Mouse (Mus musculus): ENCODE data around the gene Cyfip1. TPM values are rescaled to one million over a fixed set of nuclear protein-coding genes. Genes with fewer than 3 reads are reported as not detected.
A peak's percentile ranks its signal among the peaks of the same experiment; 100 is the strongest.

The Cyfip1 gene
- polyA plus RNA-seq, 1 experiment from 2014 or later, result 105 TPM

GRCm38 (mm10) chr7:55846606-55847312 lies 5.2 kb downstream of the Cyfip1 start:
- Histone ChIP-seq H3K36me3 (no peaks in the 10 kb centered on the region), H3K9me3 (no peaks in the 10 kb centered on the region)
- 46% methylated on average over 9 of the region's 9 CpGs for WGBS

GRCm38 (mm10) chr7:55849948-55850571 lies 8.5 kb downstream of the Cyfip1 start:
- no peak for ATAC-seq (ENCODE audit: insufficient read depth, low FRiP score, low read depth)
- H3K27ac ChIP-seq, result peak overlapping the region; percentile 3; the same call in 1 of the 2 replicates

More at GRCm38 (mm10) chr7:55846606-55847312, 5.2 kb downstream of the Cyfip1 start:
- Histone ChIP-seq H3K4me3 (replicated peaks) (no peak overlapping the region), H3K27me3 (replicated peaks) (no peaks in the 10 kb centered on the region), H3K9ac (no peak overlapping the region), H3K4me1 (peaks cover 10% of the 10 kb centered on the region; the same call in 1 of the 2 replicates), H3K4me2 (no peak overlapping the region), H3K27ac (no peak overlapping the region)
- no peak for ATAC-seq (ENCODE audit: insufficient read depth, low FRiP score, low read depth)

GRCm38 (mm10) chr7:55852787-55853186 lies 11.2 kb downstream of the Cyfip1 start:
- Histone ChIP-seq H3K36me3 (no peaks in the 10 kb centered on the region), H3K27me3 (replicated peaks) (no peaks in the 10 kb centered on the region), H3K4me3 (replicated peaks) (no peak overlapping the region), H3K4me1 (peaks cover 16% of the 10 kb centered on the region; the same call in 1 of the 2 replicates), H3K9me3 (no peaks in the 10 kb centered on the region), H3K27ac (no peak overlapping the region), H3K9ac (no peak overlapping the region), H3K4me2 (no peak overlapping the region)
- ATAC-seq (ENCODE audit: insufficient read depth, low FRiP score, low read depth), result no peak
- WGBS, result 71% methylated on average over 3 of the region's 3 CpGs

More at GRCm38 (mm10) chr7:55849948-55850571, 8.5 kb downstream of the Cyfip1 start:
- no peaks in the 10 kb centered on the region for H3K36me3 ChIP-seq
- no peaks in the 10 kb centered on the region for H3K27me3 ChIP-seq (replicated peaks)
- no peak overlapping the region for H3K9ac ChIP-seq
- H3K4me2 ChIP-seq, result no peak overlapping the region
- no peaks in the 10 kb centered on the region for H3K9me3 ChIP-seq
- peaks cover 10% of the 10 kb centered on the region; the same call in 1 of the 2 replicates for H3K4me1 ChIP-seq
- 44% methylated on average over 14 of the region's 14 CpGs for WGBS
- no peak overlapping the region for H3K4me3 ChIP-seq (replicated peaks)

- 0 out of 2 replicates have a peak, but pooled peaks cover 9% of the 10 kb centered on the region for H3K4me1 ChIP-seq
- WGBS, result 70% methylated on average over 3 of the region's 3 CpGs
- H3K36me3 ChIP-seq, result no peaks in the 10 kb centered on the region
Measured at GRCm38 (mm10) chr7:55855597-55855996, 14.1 kb downstream of the Cyfip1 start.

GRCm38 (mm10) chr7:55856741-55857140 lies 15.2 kb downstream of the Cyfip1 start:
- 0 out of 2 replicates have a peak, but pooled peaks cover 6% of the 10 kb centered on the region for H3K4me1 ChIP-seq

More at GRCm38 (mm10) chr7:55855597-55855996, 14.1 kb downstream of the Cyfip1 start:
- Histone ChIP-seq H3K9ac (no peak overlapping the region), H3K9me3 (no peaks in the 10 kb centered on the region), H3K4me3 (replicated peaks) (no peak overlapping the region), H3K27ac (no peak overlapping the region), H3K4me2 (no peak overlapping the region), H3K27me3 (replicated peaks) (no peaks in the 10 kb centered on the region)
- 0 out of 2 replicates have a peak, but pooled peaks have one; percentile 35 for ATAC-seq (ENCODE audit: insufficient read depth, low FRiP score, low read depth)

GRCm38 (mm10) chr7:55857729-55858128 lies 16.2 kb downstream of the Cyfip1 start:
- Histone ChIP-seq H3K9ac (no peak overlapping the region), H3K27me3 (replicated peaks) (no peaks in the 10 kb centered on the region), H3K4me1 (0 out of 2 replicates have a peak, but pooled peaks cover 6% of the 10 kb centered on the region), H3K4me2 (no peak overlapping the region), H3K36me3 (no peaks in the 10 kb centered on the region), H3K4me3 (replicated peaks) (no peak overlapping the region), H3K27ac (no peak overlapping the region), H3K9me3 (no peaks in the 10 kb centered on the region)
- no peak for ATAC-seq (ENCODE audit: insufficient read depth, low FRiP score, low read depth)
- 78% methylated on average over 2 of the region's 2 CpGs for WGBS

More at GRCm38 (mm10) chr7:55856741-55857140, 15.2 kb downstream of the Cyfip1 start:
- Histone ChIP-seq H3K27me3 (replicated peaks) (no peaks in the 10 kb centered on the region), H3K27ac (no peak overlapping the region), H3K9me3 (no peaks in the 10 kb centered on the region), H3K36me3 (no peaks in the 10 kb centered on the region), H3K4me3 (replicated peaks) (no peak overlapping the region), H3K9ac (no peak overlapping the region), H3K4me2 (no peak overlapping the region)
- no peak for ATAC-seq (ENCODE audit: insufficient read depth, low FRiP score, low read depth)
- WGBS, result 92% methylated on average over 4 of the region's 4 CpGs

- no peak overlapping the region for H3K4me3 ChIP-seq (replicated peaks)
- 70% methylated on average over 3 of the region's 3 CpGs for WGBS
- H3K36me3 ChIP-seq, result no peaks in the 10 kb centered on the region
- H3K27ac ChIP-seq, result no peak overlapping the region
- H3K4me2 ChIP-seq, result no peak overlapping the region
- H3K9ac ChIP-seq, result no peak overlapping the region
- 0 out of 2 replicates have a peak, but pooled peaks cover 6% of the 10 kb centered on the region for H3K4me1 ChIP-seq
- no peak for ATAC-seq (ENCODE audit: insufficient read depth, low FRiP score, low read depth)
- no peaks in the 10 kb centered on the region for H3K27me3 ChIP-seq (replicated peaks)
- H3K9me3 ChIP-seq, result no peaks in the 10 kb centered on the region
Measured at GRCm38 (mm10) chr7:55858836-55859517, 17.4 kb downstream of the Cyfip1 start.

GRCm38 (mm10) chr7:55859518-55859872 lies 17.9 kb downstream of the Cyfip1 start:
- Histone ChIP-seq H3K4me2 (no peak overlapping the region), H3K36me3 (no peaks in the 10 kb centered on the region), H3K9ac (no peak overlapping the region), H3K9me3 (no peaks in the 10 kb centered on the region), H3K27me3 (replicated peaks) (no peaks in the 10 kb centered on the region), H3K27ac (no peak overlapping the region), H3K4me1 (0 out of 2 replicates have a peak, but pooled peaks cover 6% of the 10 kb centered on the region), H3K4me3 (replicated peaks) (no peak overlapping the region)
- WGBS, result 68% methylated on average over 2 of the region's 2 CpGs
- no peak for ATAC-seq (ENCODE audit: insufficient read depth, low FRiP score, low read depth)

GRCm38 (mm10) chr7:55859956-55860355 lies 18.4 kb downstream of the Cyfip1 start:
- Histone ChIP-seq H3K9ac (no peak overlapping the region), H3K27me3 (replicated peaks) (no peaks in the 10 kb centered on the region), H3K4me2 (no peak overlapping the region), H3K36me3 (no peaks in the 10 kb centered on the region), H3K9me3 (no peaks in the 10 kb centered on the region), H3K27ac (no peak overlapping the region), H3K4me1 (0 out of 2 replicates have a peak, but pooled peaks cover 6% of the 10 kb centered on the region), H3K4me3 (replicated peaks) (no peak overlapping the region)
- no peak for ATAC-seq (ENCODE audit: insufficient read depth, low FRiP score, low read depth)
- WGBS, result 76% methylated on average over 6 of the region's 6 CpGs

GRCm38 (mm10) chr7:55861175-55861574 lies 19.6 kb downstream of the Cyfip1 start:
- Histone ChIP-seq H3K4me1 (no peaks in the 10 kb centered on the region), H3K27ac (no peak overlapping the region; the same call in 1 of the 2 replicates), H3K9me3 (no peaks in the 10 kb centered on the region), H3K36me3 (no peaks in the 10 kb centered on the region), H3K27me3 (replicated peaks) (no peaks in the 10 kb centered on the region), H3K4me2 (no peak overlapping the region), H3K9ac (no peak overlapping the region), H3K4me3 (replicated peaks) (no peak overlapping the region)
- no peak for ATAC-seq (ENCODE audit: insufficient read depth, low FRiP score, low read depth)
- 78% methylated on average over 4 of the region's 4 CpGs for WGBS

- no peaks in the 10 kb centered on the region for H3K4me1 ChIP-seq
- ATAC-seq (ENCODE audit: insufficient read depth, low FRiP score, low read depth), result no peak
- H3K4me3 ChIP-seq (replicated peaks), result no peak overlapping the region
- H3K36me3 ChIP-seq, result no peaks in the 10 kb centered on the region
- H3K4me2 ChIP-seq, result no peak overlapping the region
- H3K27me3 ChIP-seq (replicated peaks), result no peaks in the 10 kb centered on the region
- H3K9me3 ChIP-seq, result no peaks in the 10 kb centered on the region
- no peak overlapping the region for H3K27ac ChIP-seq
- no peak overlapping the region for H3K9ac ChIP-seq
Measured at GRCm38 (mm10) chr7:55865044-55865443, 23.5 kb downstream of the Cyfip1 start.

All from stomach, embryonic 15.5 days (tissue).